Mouse (Mus musculus): Measurements from ENCODE around the gene Aplp2. TPM values are rescaled to one million over a fixed set of nuclear protein-coding genes. Genes with fewer than 3 reads are reported as not detected.

Aplp2 gene
- polyA plus RNA-seq, 2 experiments: 202 to 228 TPM

DNA sequence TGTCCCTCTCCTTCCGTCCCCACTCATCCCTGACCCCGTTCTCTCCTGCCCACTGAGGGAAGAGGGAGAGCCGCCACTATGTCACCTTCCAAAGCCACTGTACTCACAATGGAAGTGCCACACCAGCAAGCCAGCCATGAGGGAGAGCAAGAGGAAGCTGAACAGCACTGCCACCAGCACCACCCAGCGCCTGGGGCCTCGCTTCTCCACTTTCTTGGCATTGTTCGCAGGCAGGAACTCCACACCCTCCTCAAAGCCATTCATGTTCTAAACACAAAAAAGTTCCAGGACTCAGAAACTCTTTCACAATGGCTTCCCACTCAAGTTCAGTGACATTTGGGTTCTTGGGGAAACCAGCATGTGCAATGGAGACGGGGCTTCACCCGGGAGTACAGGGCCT, 103.2 kb downstream of the Aplp2 start:
- no peaks in the 10 kb centered on the region for H3K4me1 ChIP-seq (ENCODE audit: control insufficient read depth, insufficient read depth, low read length)
- TF ChIP-seq POLR2A (IDR thresholded peaks at IDR 0.05; ENCODE audit: borderline replicate concordance, extremely low read depth, insufficient read depth, insufficient read length): no peak
- no peak overlapping the region for H3K4me2 ChIP-seq (replicated peaks; ENCODE audit: low read depth, low read length, severe bottlenecking)
- no peaks in the 10 kb centered on the region for H3K27me3 ChIP-seq (ENCODE audit: control insufficient read depth, insufficient read depth, low read length)
- no peak overlapping the region for H3K9ac ChIP-seq (ENCODE audit: low read depth, low read length, severe bottlenecking)
- ATAC-seq (ENCODE audit: low FRiP score, low read depth): no peak
- H3K27ac ChIP-seq (replicated peaks; ENCODE audit: low read depth, low read length): no peak overlapping the region
- H3K36me3 ChIP-seq (ENCODE audit: control insufficient read depth, insufficient read depth, low read length): no peaks in the 10 kb centered on the region
- no peaks in the 10 kb centered on the region for H3K9me3 ChIP-seq (ENCODE audit: control insufficient read depth, low read length)
- DNase-seq (ENCODE audit: low spot score): no peak
- H3K4me3 ChIP-seq (replicated peaks; ENCODE audit: low read length): no peak overlapping the region
- 90% methylated on average over 7 of the region's 8 CpGs for WGBS

Other genes starting within 250 kb of the Aplp2 start
- gene Zbtb44, start 181.2 kb downstream of the Aplp2 start, polyA plus RNA-seq (2012; rRNA removed): 8.3 and 8.7 TPM in 2 replicates
- 6.9 and 7.8 TPM in 2 replicates for gene Zbtb44, start 181.2 kb downstream of the Aplp2 start, polyA plus RNA-seq (2014; fragmentation: Nextera tagmentation; extraction: Ambion mirVana)
- 7.8 and 8.4 TPM in 2 replicates for gene St14, start 80.0 kb downstream of the Aplp2 start, polyA plus RNA-seq (2012; rRNA removed)
- 11.4 and 12.3 TPM in 2 replicates for gene St14, start 80.0 kb downstream of the Aplp2 start, polyA plus RNA-seq (2014; fragmentation: Nextera tagmentation; extraction: Ambion mirVana)
- gene Prdm10, start 68.7 kb upstream of the Aplp2 start, polyA plus RNA-seq (2012; rRNA removed): 14.6 and 17.5 TPM in 2 replicates
- gene Prdm10, start 68.7 kb upstream of the Aplp2 start, polyA plus RNA-seq (2014; fragmentation: Nextera tagmentation; extraction: Ambion mirVana): 5.2 and 5.5 TPM in 2 replicates
- 31.6 and 39.6 TPM in 2 replicates for gene Nfrkb, start 174.4 kb upstream of the Aplp2 start, polyA plus RNA-seq (2012; rRNA removed)
- gene Nfrkb, start 174.4 kb upstream of the Aplp2 start, polyA plus RNA-seq (2014; fragmentation: Nextera tagmentation; extraction: Ambion mirVana): 23.4 and 28.3 TPM in 2 replicates

Measured in limb, embryonic 14.5 days (tissue).